Mouse (Mus musculus): Measurements from ENCODE around the gene Yipf3. TPM values are rescaled to one million over a fixed set of nuclear protein-coding genes. Genes with fewer than 3 reads are reported as not detected.

Yipf3 gene
- polyA plus RNA-seq, 1 experiment: 78.3 TPM

GRCm38 (mm10) chr17:46277586-46277985, 29.7 kb downstream of the Yipf3 start:
- peak overlapping the region; percentile 62 for H3ac ChIP-seq (ENCODE audit: control insufficient read depth, insufficient read length, low read depth)
- peaks cover 45% of the 10 kb centered on the region for H3K36me3 ChIP-seq (ENCODE audit: control insufficient read depth, insufficient read depth)
- H3K79me3 ChIP-seq (ENCODE audit: low read depth): peaks cover 66% of the 10 kb centered on the region
- no peak overlapping the region for H3K4me3 ChIP-seq (ENCODE audit: insufficient read depth, poor library complexity, severe bottlenecking)
- no peak for TF ChIP-seq CTCF (IDR thresholded peaks at IDR 0.05; ENCODE audit: control insufficient read depth, insufficient read depth, insufficient read length)
- peak; percentile 53 for TF ChIP-seq MAX (IDR thresholded peaks at IDR 0.05)
- H3K27me3 ChIP-seq (ENCODE audit: control insufficient read depth, insufficient read depth, insufficient read length): no peaks in the 10 kb centered on the region
- peaks cover 83% of the 10 kb centered on the region for H3K79me2 ChIP-seq (ENCODE audit: control insufficient read depth, insufficient read depth)

- H3K27me3 ChIP-seq (ENCODE audit: control insufficient read depth, insufficient read depth, insufficient read length): no peaks in the 10 kb centered on the region
- H3K4me3 ChIP-seq (ENCODE audit: insufficient read depth, poor library complexity, severe bottlenecking): no peak overlapping the region
- TF ChIP-seq CTCF (IDR thresholded peaks at IDR 0.05; ENCODE audit: control insufficient read depth, insufficient read depth, insufficient read length) (no peak), USF1 (IDR thresholded peaks at IDR 0.05; ENCODE audit: low read depth) (no peak), MYOG (IDR thresholded peaks at IDR 0.05; ENCODE audit: control insufficient read depth, extremely low read depth, insufficient read length) (no peak), MYOD1 (IDR thresholded peaks at IDR 0.05; ENCODE audit: control insufficient read depth, insufficient read length, low read depth) (no peak), FOSL1 (IDR thresholded peaks at IDR 0.05; ENCODE audit: insufficient read depth, low read length, poor library complexity, severe bottlenecking) (no peak), MAX (IDR thresholded peaks at IDR 0.05) (no peak), CEBPB (IDR thresholded peaks at IDR 0.05; ENCODE audit: low read depth) (no peak)
- peaks cover 42% of the 10 kb centered on the region for H3K36me3 ChIP-seq (ENCODE audit: control insufficient read depth, insufficient read depth)
- peaks cover 62% of the 10 kb centered on the region for H3K79me3 ChIP-seq (ENCODE audit: low read depth)
- H3K79me2 ChIP-seq (ENCODE audit: control insufficient read depth, insufficient read depth): peaks cover 77% of the 10 kb centered on the region
- H3ac ChIP-seq (ENCODE audit: control insufficient read depth, insufficient read length, low read depth): peak overlapping the region; percentile 38
These were observed 30.3 kb downstream of the Yipf3 start for GRCm38 (mm10) chr17:46278011-46278765.

GRCm38 (mm10) chr17:46282483-46283123, 34.7 kb downstream of the Yipf3 start, which contains the start of gene Tjap1:
Gene Tjap1, minus strand, starts transcription at chr17:46283026.
- peak within 1 kb of the TSS; percentile 80 for H3ac ChIP-seq (ENCODE audit: control insufficient read depth, insufficient read length, low read depth)
- no peaks in the 10 kb centered on the region for H3K27me3 ChIP-seq (ENCODE audit: control insufficient read depth, insufficient read depth, insufficient read length)
- peaks cover 47% of the 10 kb centered on the region for H3K79me2 ChIP-seq (ENCODE audit: control insufficient read depth, insufficient read depth)
- H3K36me3 ChIP-seq (ENCODE audit: control insufficient read depth, insufficient read depth): peaks cover 28% of the 10 kb centered on the region
- H3K4me3 ChIP-seq (ENCODE audit: insufficient read depth, poor library complexity, severe bottlenecking): peak within 1 kb of the TSS; percentile 63
- H3K79me3 ChIP-seq (ENCODE audit: low read depth): peaks cover 39% of the 10 kb centered on the region
- TF ChIP-seq FOSL1 (IDR thresholded peaks at IDR 0.05; ENCODE audit: insufficient read depth, low read length, poor library complexity, severe bottlenecking) (no peak), USF1 (IDR thresholded peaks at IDR 0.05; ENCODE audit: low read depth) (no peak)

GRCm38 (mm10) chr17:46283140-46283539, 35.3 kb downstream of the Yipf3 start:
- no peak overlapping the region for H3ac ChIP-seq (ENCODE audit: control insufficient read depth, insufficient read length, low read depth)
- no peaks in the 10 kb centered on the region for H3K27me3 ChIP-seq (ENCODE audit: control insufficient read depth, insufficient read depth, insufficient read length)
- H3K4me3 ChIP-seq (ENCODE audit: insufficient read depth, poor library complexity, severe bottlenecking): no peak overlapping the region
- H3K79me3 ChIP-seq (ENCODE audit: low read depth): peaks cover 39% of the 10 kb centered on the region
- TF ChIP-seq MYOD1 (IDR thresholded peaks at IDR 0.05; ENCODE audit: control insufficient read depth, insufficient read length, low read depth) (no peak), CEBPB (IDR thresholded peaks at IDR 0.05; ENCODE audit: low read depth) (no peak), CTCF (IDR thresholded peaks at IDR 0.05; ENCODE audit: control insufficient read depth, insufficient read depth, insufficient read length) (no peak), MAX (IDR thresholded peaks at IDR 0.05) (no peak), FOSL1 (IDR thresholded peaks at IDR 0.05; ENCODE audit: insufficient read depth, low read length, poor library complexity, severe bottlenecking) (no peak), USF1 (IDR thresholded peaks at IDR 0.05; ENCODE audit: low read depth) (no peak), MYOG (IDR thresholded peaks at IDR 0.05; ENCODE audit: control insufficient read depth, extremely low read depth, insufficient read length) (no peak)
- H3K79me2 ChIP-seq (ENCODE audit: control insufficient read depth, insufficient read depth): peaks cover 45% of the 10 kb centered on the region
- H3K36me3 ChIP-seq (ENCODE audit: control insufficient read depth, insufficient read depth): peaks cover 28% of the 10 kb centered on the region

GRCm38 (mm10) chr17:46283911-46284310, 36.0 kb downstream of the Yipf3 start:
- Histone ChIP-seq H3K79me2 (ENCODE audit: control insufficient read depth, insufficient read depth) (peaks cover 37% of the 10 kb centered on the region), H3K4me3 (ENCODE audit: insufficient read depth, poor library complexity, severe bottlenecking) (no peak overlapping the region), H3ac (ENCODE audit: control insufficient read depth, insufficient read length, low read depth) (no peak overlapping the region), H3K36me3 (ENCODE audit: control insufficient read depth, insufficient read depth) (peaks cover 21% of the 10 kb centered on the region), H3K27me3 (ENCODE audit: control insufficient read depth, insufficient read depth, insufficient read length) (no peaks in the 10 kb centered on the region), H3K79me3 (ENCODE audit: low read depth) (peaks cover 37% of the 10 kb centered on the region)
- no peak for TF ChIP-seq MYOG (IDR thresholded peaks at IDR 0.05; ENCODE audit: control insufficient read depth, extremely low read depth, insufficient read length)
- TF ChIP-seq MYOD1 (IDR thresholded peaks at IDR 0.05; ENCODE audit: control insufficient read depth, insufficient read length, low read depth): peak; percentile 14

- TF ChIP-seq MYOG (IDR thresholded peaks at IDR 0.05; ENCODE audit: control insufficient read depth, extremely low read depth, insufficient read length): no peak
- peak; percentile 81 for TF ChIP-seq MYOD1 (IDR thresholded peaks at IDR 0.05; ENCODE audit: control insufficient read depth, insufficient read length, low read depth)
- Histone ChIP-seq H3K79me2 (ENCODE audit: control insufficient read depth, insufficient read depth) (peaks cover 30% of the 10 kb centered on the region), H3K27me3 (ENCODE audit: control insufficient read depth, insufficient read depth, insufficient read length) (no peaks in the 10 kb centered on the region), H3K36me3 (ENCODE audit: control insufficient read depth, insufficient read depth) (peaks cover 13% of the 10 kb centered on the region), H3K4me3 (ENCODE audit: insufficient read depth, poor library complexity, severe bottlenecking) (no peak overlapping the region), H3K79me3 (ENCODE audit: low read depth) (peaks cover 29% of the 10 kb centered on the region), H3ac (ENCODE audit: control insufficient read depth, insufficient read length, low read depth) (no peak overlapping the region)
These were observed 36.8 kb downstream of the Yipf3 start for GRCm38 (mm10) chr17:46284653-46285052.
